Mouse (Mus musculus) frontal cortex, adult 2 months (tissue): ENCODE results near the gene Apol7c. TPM values are rescaled to one million over a fixed set of nuclear protein-coding genes. Genes with fewer than 3 reads are reported as not detected.
"Not testable (repeated sequence)": the region's sequence is repeated elsewhere in the genome, so short reads cannot be mapped to it uniquely, and the experiment has no call there.

Experiments used
- DNase-seq, 2 experiments: peaks; one replicate each; pipeline ENCODE4 v3.0.0; 2022; ENCODE audit warnings: low spot score in 1 of 2; ENCODE audit errors: extremely low spot score in 1 of 2
- polyA plus RNA-seq: library from polyadenylated mRNA; depleted of rRNA; stranded (reverse); fragments of >200 nt; gene quantifications from 2 replicates; pipeline ENCODE4 v1.2.3, GENCODE M21; 2012; rRNA removed

Apol7c gene
- not detected in 2 replicates for polyA plus RNA-seq

DNA sequence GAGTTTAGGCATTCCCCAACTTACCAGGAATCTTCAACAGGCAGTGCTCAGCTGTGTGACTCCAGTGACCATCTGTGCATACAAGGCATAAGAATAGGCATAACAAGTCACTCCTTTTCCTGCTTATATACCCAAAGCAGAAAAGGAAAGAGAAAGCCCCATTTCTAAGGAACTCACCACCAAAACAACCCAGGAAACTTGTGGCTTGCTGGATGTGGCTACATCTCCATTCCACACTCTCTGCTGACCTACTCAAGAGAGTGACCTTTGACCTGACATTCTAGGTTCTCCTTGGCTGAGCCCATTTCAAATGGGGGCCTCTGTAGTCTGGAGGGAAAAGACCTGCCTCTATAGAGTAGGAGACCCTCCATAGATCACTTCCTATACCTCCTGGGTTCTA lies at the start of gene Apol7c:
TSS of gene Apol7c (minus strand) at position 101 of the 400 bp plus-strand sequence.
- no peak for DNase-seq

DNA sequence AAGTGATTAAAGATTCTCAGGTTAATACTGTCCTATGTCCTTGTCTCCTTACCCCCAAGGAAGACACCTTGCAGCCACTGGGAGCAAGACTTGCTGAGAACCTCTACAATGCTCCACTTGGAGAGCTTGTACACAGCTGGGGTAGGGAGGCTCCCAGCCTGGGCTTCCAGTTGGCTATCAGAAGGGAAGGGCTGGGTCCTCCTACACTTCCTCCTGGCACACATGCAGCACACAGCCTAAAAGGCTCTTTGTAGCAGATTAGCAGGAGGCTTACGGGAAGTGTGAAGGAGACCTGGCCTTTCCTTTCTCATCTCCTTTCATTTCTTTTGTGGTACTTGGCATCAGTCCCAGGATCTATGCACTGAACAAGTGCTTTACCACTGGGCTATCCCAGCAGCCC lies 48.6 kb upstream of the Apol7c start:
- peak in 1 of 2 experiments; percentile 5 for DNase-seq

DNA sequence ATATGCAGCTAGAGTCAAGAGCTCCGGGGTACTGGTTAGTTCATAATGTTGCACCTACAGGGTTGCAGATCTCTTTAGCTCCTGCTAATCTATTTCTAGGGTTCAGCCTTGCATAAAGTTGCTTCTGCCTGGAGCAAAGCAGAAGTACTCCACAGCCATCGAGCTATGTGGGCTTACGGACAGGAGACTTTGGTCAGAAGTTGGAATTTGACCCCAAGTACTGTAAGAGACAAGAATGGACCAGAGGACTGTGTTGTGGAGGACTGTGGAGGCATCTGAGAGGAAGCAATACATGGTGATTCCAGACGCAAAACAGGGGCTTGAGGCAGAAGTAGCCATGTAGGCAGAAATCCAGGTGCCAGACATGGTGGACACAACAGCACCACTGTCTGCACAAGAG lies 46.2 kb upstream of the Apol7c start:
- no peak for DNase-seq

DNA sequence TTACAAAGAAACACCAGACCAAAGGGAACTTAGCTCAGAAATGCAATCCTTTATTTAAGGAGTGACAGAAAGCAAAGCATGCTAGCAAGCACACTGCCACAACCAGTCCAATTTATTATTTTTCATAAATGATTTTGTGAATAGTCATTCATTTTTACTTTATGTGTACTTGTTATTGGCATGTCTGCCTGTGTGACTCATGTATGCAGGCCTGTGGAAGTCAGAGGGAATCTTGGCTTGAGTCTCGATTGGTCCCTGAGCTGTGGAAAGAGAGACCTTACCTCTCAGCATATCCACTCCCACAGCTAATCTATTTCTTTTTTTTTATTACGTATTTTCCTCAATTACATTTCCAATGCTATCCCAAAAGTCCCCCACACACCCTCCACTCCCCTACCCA lies 45.7 kb upstream of the Apol7c start:
- no peak for DNase-seq

DNA sequence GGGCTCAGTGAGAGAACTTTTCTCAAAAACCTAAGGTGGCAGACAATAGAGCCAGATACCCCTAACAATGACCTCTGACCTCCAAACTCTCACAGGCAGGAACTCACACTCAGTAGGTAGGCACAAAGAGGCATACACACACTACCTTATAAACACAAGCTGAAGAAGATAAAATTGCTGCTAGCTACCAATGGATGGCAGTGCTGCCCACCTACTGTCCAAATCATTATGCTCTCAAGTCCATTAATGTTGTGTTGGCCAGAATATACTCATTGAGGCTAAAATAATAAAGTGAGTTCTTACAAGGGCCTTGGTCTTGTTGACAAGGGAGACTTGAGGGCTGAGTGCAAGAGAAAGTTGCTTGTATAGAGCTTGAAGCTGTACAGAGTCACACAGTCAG lies 30.1 kb upstream of the Apol7c start:
- DNase-seq = no peak

DNA sequence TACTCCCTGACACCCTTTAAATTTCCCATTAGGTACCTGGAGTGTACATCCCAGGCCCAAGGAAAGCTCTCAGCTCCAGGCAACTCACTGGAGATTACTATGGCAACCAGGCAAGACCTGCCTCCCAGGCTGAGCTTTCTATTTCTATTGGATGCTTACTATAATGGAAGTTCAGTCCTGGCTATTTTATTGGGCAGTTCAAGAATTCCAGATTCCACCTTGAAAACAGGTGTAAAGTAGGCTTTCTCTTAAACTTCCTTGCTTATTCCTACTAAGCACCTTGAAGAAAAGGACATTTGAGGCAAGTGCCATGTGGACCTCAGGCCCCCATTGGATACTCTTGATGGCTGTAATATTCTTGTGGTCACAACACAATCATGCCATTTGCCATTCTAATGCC lies 28.7 kb upstream of the Apol7c start, which contains the start of gene 1700025B11Rik:
TSS of gene 1700025B11Rik (minus strand) at position 101 of the 400 bp plus-strand sequence.
- DNase-seq = no peak

DNA sequence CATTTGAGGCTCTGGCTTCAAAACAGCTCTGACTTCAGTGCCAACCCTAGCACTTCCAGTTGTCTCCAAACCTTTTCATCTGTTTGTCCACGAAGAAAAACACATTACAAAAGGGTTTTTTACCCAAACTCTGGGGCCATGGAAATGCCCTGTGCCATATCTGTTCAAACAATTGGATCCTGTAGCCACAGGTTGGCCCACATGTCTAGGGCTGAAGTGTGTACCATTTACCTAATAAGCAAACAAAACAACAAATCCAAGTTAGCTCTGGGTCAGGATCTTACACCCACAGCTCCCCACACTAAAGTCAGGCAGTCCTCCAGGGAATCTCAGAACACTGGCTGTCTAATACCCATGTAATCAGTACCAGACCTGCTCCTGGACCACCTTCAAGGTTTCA lies 6.1 kb upstream of the Apol7c start:
- DNase-seq = not testable (repeated sequence)

DNA sequence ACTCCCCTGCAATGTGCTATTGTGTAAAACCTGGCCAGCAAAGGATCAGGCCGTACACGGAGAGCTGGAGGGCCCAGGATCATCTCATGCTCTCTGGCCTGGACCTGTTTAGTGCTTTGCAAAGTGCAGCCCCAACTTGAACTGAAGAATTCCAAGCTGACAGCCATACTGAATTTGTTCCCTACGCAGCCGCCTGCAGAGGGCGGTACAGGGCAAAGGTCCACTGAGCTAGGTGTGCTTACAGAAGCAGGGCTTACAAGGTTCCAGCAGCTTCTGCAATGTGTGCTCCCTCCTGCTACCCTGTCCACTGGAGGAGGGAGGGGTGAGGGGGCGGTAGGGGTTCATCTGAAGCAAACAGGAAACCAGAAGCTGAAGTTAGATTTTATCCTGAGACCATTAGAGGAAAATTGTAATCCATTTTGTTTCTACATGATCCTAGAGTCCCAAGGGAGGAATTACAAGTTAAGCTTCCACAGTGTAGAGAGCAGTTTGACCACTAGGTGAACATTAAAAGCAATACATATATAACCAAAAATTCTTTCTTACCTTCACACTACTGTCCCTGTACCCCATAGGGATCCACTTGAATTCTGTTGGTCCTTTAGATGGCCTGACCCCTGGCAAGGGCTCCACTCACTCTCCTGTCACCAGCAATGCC lies 9.8 kb downstream of the Apol7c start:
- DNase-seq = peak in 1 of 2 experiments; percentile 56

DNA sequence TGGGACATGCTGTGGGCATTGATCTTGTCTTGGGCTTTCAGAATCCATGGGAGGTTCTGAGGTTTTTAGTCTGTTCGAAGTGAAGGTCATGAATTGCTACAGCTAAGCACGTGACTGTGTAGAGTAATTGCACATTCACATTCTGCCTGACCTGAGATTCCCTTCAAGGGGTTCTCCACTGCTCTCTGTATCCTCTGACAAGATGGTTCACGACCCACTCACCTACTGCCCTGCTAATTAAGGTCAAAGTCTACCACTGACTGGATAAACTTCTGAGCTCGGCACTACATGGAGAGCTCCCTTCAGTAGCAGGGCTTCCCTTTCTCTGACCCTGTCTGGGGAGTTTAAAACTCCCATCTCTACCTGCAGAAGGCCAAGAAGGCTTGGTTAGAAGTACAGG lies 12.5 kb downstream of the Apol7c start:
- DNase-seq = not testable (repeated sequence)

DNA sequence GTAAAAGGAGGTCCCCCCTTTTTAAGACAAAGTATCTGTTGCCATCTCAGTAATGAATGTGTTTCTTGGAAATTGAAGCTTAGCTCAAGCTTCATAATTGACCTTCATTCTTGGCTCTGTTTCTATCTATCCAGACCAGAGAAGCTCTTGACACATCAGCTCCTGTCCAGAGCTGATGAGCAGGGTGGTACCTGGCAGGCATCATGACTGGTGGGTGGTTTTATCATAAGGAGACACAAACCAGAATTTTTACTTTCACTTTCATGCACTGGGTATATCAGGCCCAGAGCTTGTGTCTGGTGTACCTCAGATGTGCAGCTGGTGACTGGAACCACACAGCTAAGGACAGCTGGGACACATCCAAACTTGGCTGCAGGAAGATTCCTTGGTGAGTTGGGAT lies 25.1 kb downstream of the Apol7c start, which contains the start of gene Apol11a:
TSS of gene Apol11a (plus strand) at position 306 of the 400 bp plus-strand sequence.
- DNase-seq = not testable (repeated sequence)

DNA sequence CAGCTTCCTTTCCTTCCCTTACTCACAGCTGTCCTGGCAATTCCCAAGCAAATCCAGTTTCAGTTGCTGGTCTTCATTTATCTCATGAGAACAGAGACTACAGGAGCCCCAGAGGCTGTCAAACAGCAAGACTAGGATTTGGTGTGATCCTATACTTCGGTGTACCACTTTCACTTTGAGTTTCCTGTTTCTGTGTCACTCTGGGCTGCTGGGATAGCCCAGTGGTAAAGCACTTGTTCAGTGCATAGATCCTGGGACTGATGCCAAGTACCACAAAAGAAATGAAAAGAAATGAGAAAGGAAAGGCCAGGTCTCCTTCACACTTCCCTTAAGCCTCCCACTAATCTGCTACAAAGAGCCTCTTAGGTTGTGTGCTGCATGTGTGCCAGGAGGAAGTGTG lies 38.4 kb downstream of the Apol7c start:
- DNase-seq = not testable (repeated sequence)

DNA sequence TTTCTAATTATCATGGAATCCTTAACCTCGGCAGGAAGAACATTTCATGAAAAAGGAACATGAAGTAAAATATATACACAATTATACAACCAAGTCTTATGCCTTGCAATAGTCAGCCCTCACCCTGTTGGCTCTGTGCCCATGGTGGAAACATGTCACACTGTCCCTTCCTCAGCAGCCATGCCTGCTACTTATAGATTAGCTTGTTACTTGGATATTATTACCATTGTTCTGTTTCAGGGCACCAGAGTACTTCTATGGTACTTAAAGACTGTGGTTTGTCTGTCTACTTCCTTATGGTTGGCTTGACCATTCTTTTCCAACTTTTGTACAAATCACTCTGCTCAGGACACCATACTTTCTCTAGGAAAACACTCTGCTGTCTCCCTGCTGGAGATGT lies 39.9 kb downstream of the Apol7c start:
- not testable (repeated sequence) for DNase-seq

DNA sequence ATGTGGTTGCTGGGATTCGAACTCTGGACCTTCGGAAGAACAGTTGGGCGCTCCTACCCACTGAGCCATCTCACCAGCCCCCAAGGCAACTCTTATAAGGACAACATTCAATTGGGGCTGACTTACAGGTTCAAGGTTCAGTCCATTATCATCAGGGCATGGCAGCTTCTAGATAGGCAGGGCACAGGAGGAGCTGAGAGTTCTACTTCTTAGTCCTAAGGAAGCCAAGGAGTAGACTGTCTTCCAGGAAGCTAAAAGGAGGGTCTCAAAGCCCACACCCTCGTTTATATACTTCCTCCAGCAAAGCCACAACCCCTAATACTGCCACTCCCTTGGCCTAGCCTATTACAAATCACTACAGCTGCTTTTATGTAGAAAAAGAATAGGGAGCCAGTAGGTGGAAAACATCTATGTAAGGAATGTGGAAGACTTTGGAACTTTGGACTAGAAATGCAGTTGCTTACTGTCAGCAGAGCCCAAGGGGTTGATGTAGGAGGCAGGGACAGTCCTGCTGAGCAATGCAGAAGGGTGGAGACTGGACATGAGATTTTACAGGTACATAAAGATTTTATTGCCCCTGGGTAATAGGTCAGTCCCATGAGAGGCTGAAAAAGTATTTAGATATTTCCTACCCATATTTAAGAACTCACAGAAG lies 50.8 kb downstream of the Apol7c start:
- no peak for DNase-seq

DNA sequence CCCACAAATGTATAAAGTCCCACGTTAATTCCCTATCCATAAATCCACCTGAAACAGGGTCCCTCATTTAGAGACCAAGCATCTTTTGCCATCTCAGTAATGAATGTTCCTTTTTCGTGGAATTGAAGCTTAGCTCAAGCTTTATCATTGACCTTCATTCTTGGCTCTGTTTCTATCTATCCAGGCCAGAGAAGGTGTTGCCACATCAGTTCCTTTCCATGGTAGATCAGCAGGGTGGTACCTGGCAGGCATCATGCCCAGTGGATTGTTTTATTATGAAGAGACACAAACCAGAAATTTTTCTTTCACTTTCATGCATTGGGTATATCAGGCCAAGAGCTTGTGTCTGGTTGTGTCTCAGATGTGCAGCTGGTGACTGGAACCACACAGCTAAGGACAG lies 56.4 kb downstream of the Apol7c start, which contains the start of gene Apol10a:
TSS of gene Apol10a (plus strand) at position 355 of the 400 bp plus-strand sequence.
- not testable (repeated sequence) for DNase-seq

Other genes starting within 250 kb of the Apol7c start
- gene Rbfox2, start 226.3 kb downstream of the Apol7c start, polyA plus RNA-seq = 200 and 212 TPM in 2 replicates
- gene Apol7a, start 134.2 kb downstream of the Apol7c start, polyA plus RNA-seq = 0.19 and 0.38 TPM in 2 replicates
- 0.60 and 0.97 TPM in 2 replicates for gene Apol9a, start 122.2 kb downstream of the Apol7c start, polyA plus RNA-seq
- 0.08 and 0.22 TPM in 2 replicates for gene Apol7b, start 85.8 kb downstream of the Apol7c start, polyA plus RNA-seq
- 0.02 TPM in 1 of 2 replicates, not detected in the other for gene Apol10a, start 56.3 kb downstream of the Apol7c start, polyA plus RNA-seq
- gene Apol11a, start 25.0 kb downstream of the Apol7c start, polyA plus RNA-seq = not detected in 2 replicates
- not detected in 2 replicates for gene 1700025B11Rik, start 28.6 kb upstream of the Apol7c start, polyA plus RNA-seq
- gene Apol10b, start 62.8 kb upstream of the Apol7c start, polyA plus RNA-seq = 0.29 and 0.60 TPM in 2 replicates
- not detected in 2 replicates for gene Gm36245, start 65.9 kb upstream of the Apol7c start, polyA plus RNA-seq
- gene Apol11b, start 110.0 kb upstream of the Apol7c start, polyA plus RNA-seq = not detected in 2 replicates
- 0.04 and 0.11 TPM in 2 replicates for gene Apol7e, start 165.5 kb upstream of the Apol7c start, polyA plus RNA-seq
- 0.74 and 1.3 TPM in 2 replicates for gene Apol9b, start 195.7 kb upstream of the Apol7c start, polyA plus RNA-seq
- 4.0 and 5.2 TPM in 2 replicates for gene Apol8, start 223.7 kb upstream of the Apol7c start, polyA plus RNA-seq